Mouse (Mus musculus) forebrain, embryonic 14.5 days (tissue): ENCODE data around the gene Wbp2. TPM values are rescaled to one million over a fixed set of nuclear protein-coding genes. Genes with fewer than 3 reads are reported as not detected.

Source experiments
- ATAC-seq: fragments of 200-750 bp; cut with Nextera tagmentation; 2 replicates; pipeline ENCODE4 v1.8.0; 2017; ENCODE audit warnings: mild to moderate bottlenecking, moderate library complexity
- DNase-seq: peaks from one replicate; pipeline ENCODE4 v3.0.0-alpha.2; 2015; ENCODE audit warnings: low spot score
- H3K27ac ChIP-seq: fragments of 300-500 bp; sonication (generic); 2 replicates; pipeline ENCODE4 v1.5.1; 2014; ENCODE audit warnings: low read depth, mild to moderate bottlenecking, control low read depth, low read length, moderate library complexity
- H3K27me3 ChIP-seq: fragments of 300-500 bp; sonication (generic); replicated peaks from 2 replicates; pipeline ENCODE4 v1.6.1; 2014; ENCODE audit warnings: low read length, control low read depth, mixed read lengths; ENCODE audit not compliant: control insufficient read depth, insufficient read depth
- H3K36me3 ChIP-seq: fragments of 300-500 bp; sonication (generic); 2 replicates; pipeline ENCODE4 v1.6.1; 2014; ENCODE audit warnings: low read length, control low read depth; ENCODE audit not compliant: control insufficient read depth, insufficient read depth
- H3K4me1 ChIP-seq: fragments of 300-500 bp; sonication (generic); 2 replicates; pipeline ENCODE4 v1.6.1; 2014; ENCODE audit warnings: antibody characterized with exemption, low read length, control low read depth; ENCODE audit not compliant: control insufficient read depth, insufficient read depth
- H3K4me2 ChIP-seq: fragments of 300-500 bp; sonication (generic); 2 replicates; pipeline ENCODE4 v1.6.1; 2014; ENCODE audit warnings: mild to moderate bottlenecking, control low read depth, low read length
- H3K4me3 ChIP-seq: fragments of 300-500 bp; sonication (generic); 2 replicates; pipeline ENCODE4 v1.5.1; 2014; ENCODE audit warnings: low read depth, low read length, control low read depth
- H3K9ac ChIP-seq: fragments of 300-500 bp; sonication (generic); 2 replicates; pipeline ENCODE4 v1.6.1; 2014; ENCODE audit warnings: mild to moderate bottlenecking, low read length, control low read depth, moderate library complexity
- H3K9me3 ChIP-seq: fragments of 300-500 bp; sonication (generic); replicated peaks from 2 replicates; pipeline ENCODE4 v1.6.1; 2016; ENCODE audit warnings: low read length, control low read depth, mixed read lengths; ENCODE audit not compliant: control insufficient read depth
- WGBS: fragments of 180-500 bp; shearing (Covaris S2); extraction: QIAGEN DNeasy Blood & Tissue Kit; methylation state at CpG from one replicate; pipeline ENCODE4 v1.1.7; 2014; 5-methylcytosine and 5-hydroxymethylcytosine counted together
- polyA plus RNA-seq: library from polyadenylated mRNA; unstranded; fragments of >200 nt; fragmentation: Nextera tagmentation; extraction: Ambion mirVana; gene quantifications from 2 replicates; pipeline ENCODE4 v1.2.1, GENCODE M21; 2014

The Wbp2 gene
- polyA plus RNA-seq, 1 experiment from 2014 or later, result 145 TPM

- peak overlapping the region; percentile 53; the same call in 1 of the 2 replicates for H3K4me2 ChIP-seq
Observed at GRCm38 (mm10) chr11:116088188-116088587, 1.4 kb upstream of the Wbp2 start.

DNA sequence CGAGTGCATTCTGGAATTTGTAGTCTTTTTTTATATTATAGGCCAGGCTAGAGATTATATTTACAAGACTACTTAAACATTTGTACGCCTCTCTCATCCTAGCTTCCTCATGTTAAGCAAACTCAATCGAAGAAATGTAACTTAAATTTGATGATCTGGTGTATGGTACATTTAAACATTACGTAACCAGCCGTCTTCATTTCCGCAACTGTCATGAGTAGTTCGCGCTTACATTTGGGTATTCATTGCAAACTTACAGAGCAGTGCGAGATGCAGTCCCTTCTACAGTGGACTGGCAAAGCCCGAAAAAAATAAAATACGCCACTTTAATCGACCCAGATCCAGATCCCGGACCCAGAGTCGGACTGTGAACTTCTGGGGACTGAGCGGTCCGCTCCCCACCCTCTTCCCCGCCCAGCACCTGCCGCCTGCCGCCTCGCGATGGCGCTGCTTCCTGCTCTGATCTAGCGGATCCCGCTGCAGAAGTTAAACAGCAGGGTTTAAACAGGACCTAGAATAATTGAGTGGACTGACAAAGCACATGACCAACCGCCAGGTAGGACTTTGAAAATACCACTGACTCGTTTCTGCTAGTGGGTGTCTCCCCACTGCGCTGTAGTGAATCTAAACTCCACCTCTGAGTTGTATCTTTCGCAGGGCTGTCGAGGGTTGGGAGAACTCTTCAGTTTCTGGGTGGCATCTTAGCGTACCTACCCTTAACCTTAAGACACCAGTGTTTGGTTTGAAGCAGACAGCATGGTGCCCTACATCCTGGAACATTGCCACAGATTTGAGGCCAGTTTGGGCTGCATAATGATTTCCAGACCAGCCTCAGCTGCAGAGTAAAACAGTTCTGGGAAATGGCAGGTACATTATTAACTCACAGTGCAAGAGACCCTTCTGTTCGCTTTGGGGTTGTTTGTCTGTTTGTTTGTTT is 667 bp upstream of the Wbp2 start:
- WGBS, result 3% methylated on average over 31 of the region's 31 CpGs
- H3K27ac ChIP-seq, result peak overlapping the region; percentile 31; the same call in 1 of the 2 replicates
- peak; percentile 81 for ATAC-seq

More at GRCm38 (mm10) chr11:116088188-116088587, 1.4 kb upstream of the Wbp2 start:
- DNase-seq, result no peak
- Histone ChIP-seq H3K9me3 (no peaks in the 10 kb centered on the region), H3K9ac (no peak overlapping the region; the same call in 1 of the 2 replicates), H3K4me1 (peaks cover 12% of the 10 kb centered on the region), H3K27ac (no peak overlapping the region), H3K36me3 (peaks cover 8% of the 10 kb centered on the region), H3K27me3 (no peaks in the 10 kb centered on the region), H3K4me3 (no peak overlapping the region)
- WGBS, result 86% methylated on average over 8 of the region's 8 CpGs
- no peak for ATAC-seq

DNA sequence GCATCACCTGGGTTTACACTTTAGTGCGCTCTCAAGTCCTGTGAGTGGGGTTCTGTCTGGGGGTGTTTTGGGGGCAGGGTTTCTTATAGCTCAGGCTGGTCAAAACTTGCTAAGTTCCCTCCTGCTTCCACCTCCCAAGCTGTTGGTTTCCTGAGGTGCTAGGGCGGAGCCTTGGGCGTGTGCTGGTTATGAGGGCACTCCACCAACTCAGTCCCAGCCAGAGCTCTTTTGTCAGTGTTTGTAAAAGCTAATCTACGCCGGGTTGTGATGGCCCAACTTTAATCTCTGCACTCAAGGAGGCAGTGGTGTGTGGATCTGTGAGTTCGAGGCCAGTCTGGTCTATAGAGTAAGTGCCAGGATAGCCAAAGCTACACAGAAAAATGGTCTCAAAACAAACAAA is 2.6 kb downstream of the Wbp2 start:
- DNase-seq (no peak), ATAC-seq (no peak)
- Histone ChIP-seq H3K9ac (no peak overlapping the region), H3K9me3 (no peaks in the 10 kb centered on the region), H3K4me2 (no peak overlapping the region), H3K4me1 (peaks cover 12% of the 10 kb centered on the region), H3K27me3 (no peaks in the 10 kb centered on the region), H3K36me3 (peaks cover 47% of the 10 kb centered on the region), H3K4me3 (no peak overlapping the region), H3K27ac (no peak overlapping the region)
- 94% methylated on average over 6 of the region's 6 CpGs for WGBS

More for the DNA sequence above, 667 bp upstream of the Wbp2 start:
- Histone ChIP-seq H3K27me3 (no peaks in the 10 kb centered on the region), H3K36me3 (peaks cover 14% of the 10 kb centered on the region), H3K4me3 (peak overlapping the region; percentile 44), H3K4me1 (peaks cover 12% of the 10 kb centered on the region), H3K4me2 (peak overlapping the region; percentile 53), H3K9me3 (no peaks in the 10 kb centered on the region), H3K9ac (peak overlapping the region; percentile 54; the same call in 1 of the 2 replicates)
- peak; percentile 87 for DNase-seq

DNA sequence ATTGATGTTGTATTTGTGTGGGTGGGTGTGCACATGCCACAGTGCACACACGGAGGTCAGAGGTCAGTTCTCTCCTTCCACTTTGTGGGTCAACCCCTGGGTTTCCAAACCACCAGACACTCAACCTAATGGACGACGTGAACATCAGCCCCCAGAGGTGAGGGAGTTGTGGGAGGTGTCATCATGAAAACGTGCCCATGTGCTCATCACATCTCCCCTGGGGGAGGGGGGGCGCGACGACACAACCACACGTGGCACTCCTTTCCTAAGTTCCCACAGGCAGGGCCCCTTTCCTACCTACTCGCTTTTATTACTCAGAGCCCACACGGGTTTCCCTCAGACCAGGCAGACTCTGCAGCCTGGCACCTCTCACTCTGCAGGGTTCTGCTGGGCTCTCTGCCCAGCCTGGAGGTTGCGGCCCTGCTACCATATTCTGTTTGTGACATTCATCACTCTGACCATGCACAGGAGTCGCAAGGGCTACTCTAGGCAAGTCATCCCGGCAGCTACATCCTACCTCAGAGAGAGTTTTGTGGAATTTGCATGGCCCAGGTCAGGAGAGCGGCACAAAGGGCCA is 3.6 kb downstream of the Wbp2 start:
- 93% methylated on average over 14 of the region's 14 CpGs for WGBS
- H3K27me3 ChIP-seq, result no peaks in the 10 kb centered on the region
- no peak overlapping the region for H3K9ac ChIP-seq
- peaks cover 54% of the 10 kb centered on the region for H3K36me3 ChIP-seq
- H3K4me1 ChIP-seq, result peaks cover 12% of the 10 kb centered on the region
- H3K9me3 ChIP-seq, result no peaks in the 10 kb centered on the region
- H3K4me2 ChIP-seq, result no peak overlapping the region
- H3K27ac ChIP-seq, result no peak overlapping the region
- ATAC-seq (no peak), DNase-seq (no peak)
- H3K4me3 ChIP-seq, result no peak overlapping the region

DNA sequence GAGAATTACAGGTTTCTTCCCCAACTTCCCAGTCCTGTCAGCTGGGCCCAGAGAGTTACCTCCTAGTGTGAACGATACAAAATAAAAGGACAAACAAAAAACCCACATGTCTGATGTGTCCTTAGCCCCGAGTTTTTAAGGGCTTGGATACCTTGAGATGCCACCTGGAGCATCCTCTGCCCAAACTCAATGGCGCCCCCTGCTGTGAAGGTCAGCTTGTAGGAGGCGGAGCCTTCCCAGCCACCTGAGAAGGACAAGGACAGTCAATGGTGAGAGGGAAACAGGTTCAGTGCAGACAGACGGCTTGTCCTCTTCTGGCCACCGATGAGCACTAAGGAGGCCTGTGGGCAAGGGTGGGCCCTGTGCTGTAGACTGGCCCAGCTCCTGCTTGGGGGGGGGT is 5.7 kb downstream of the Wbp2 start:
- DNase-seq, result no peak
- Histone ChIP-seq H3K4me2 (no peak overlapping the region), H3K4me3 (no peak overlapping the region), H3K27me3 (no peaks in the 10 kb centered on the region), H3K9me3 (no peaks in the 10 kb centered on the region), H3K4me1 (peaks cover 9% of the 10 kb centered on the region), H3K36me3 (peaks cover 54% of the 10 kb centered on the region), H3K27ac (no peak overlapping the region), H3K9ac (no peak overlapping the region)
- ATAC-seq, result no peak
- WGBS, result 67% methylated on average over 6 of the region's 6 CpGs

DNA sequence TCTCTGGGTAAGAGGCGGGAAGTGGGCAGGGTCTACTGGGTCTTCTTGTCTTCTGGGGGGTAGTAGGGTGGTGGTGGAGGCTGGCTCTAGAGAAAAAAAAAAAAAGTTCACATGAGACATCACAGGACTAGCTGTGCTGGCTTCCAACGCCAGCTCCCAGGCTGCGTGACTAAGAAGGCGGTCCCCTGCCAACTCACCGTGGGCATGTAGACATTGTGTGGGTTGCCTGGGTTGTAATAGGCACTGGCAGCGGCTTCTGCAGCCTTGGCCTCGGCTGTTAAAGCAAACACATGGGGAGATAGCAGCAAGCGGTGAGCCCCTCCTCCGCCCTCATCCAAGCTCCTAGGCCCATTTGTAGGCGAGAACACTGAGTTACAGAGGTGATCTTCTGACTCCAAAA is 7.3 kb downstream of the Wbp2 start:
- H3K27ac ChIP-seq, result no peak overlapping the region
- no peaks in the 10 kb centered on the region for H3K27me3 ChIP-seq
- H3K9ac ChIP-seq, result no peak overlapping the region
- no peak overlapping the region for H3K4me2 ChIP-seq
- H3K9me3 ChIP-seq, result no peaks in the 10 kb centered on the region
- peaks cover 54% of the 10 kb centered on the region for H3K36me3 ChIP-seq
- no peak for DNase-seq
- 85% methylated on average over 10 of the region's 10 CpGs for WGBS
- ATAC-seq, result no peak
- H3K4me1 ChIP-seq, result no peaks in the 10 kb centered on the region
- H3K4me3 ChIP-seq, result no peak overlapping the region

DNA sequence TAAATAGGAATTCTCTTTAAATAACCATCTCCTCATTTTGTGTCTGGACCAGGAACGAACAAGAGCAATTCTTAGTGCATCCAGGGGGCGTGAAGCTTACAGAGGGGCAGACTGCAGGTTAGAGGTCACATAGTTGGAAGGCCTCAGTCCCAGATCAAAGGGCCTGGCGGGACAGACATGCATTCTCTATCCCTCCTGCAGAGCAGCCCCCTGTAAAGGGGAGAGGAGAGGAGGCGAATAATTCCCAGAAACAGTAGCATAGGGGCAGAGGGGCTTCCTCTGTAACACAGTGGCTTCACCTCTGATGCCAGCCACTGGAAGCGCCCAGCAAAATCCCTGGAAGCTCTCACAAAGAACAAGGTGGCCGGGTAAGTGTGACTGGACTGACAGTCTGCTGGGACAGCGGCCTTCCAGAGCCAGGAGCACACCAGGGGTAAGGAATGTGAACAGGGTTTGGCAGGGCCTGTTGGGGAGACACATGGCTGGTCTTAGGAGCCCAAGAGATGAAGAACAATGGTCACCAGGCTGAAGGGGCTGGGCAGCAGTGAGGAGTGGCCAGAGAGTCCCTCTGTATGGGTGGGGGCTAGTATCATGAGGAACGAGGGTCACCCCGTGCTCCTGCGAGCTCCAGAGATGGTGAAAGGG is 8.0 kb downstream of the Wbp2 start:
- Histone ChIP-seq H3K4me3 (no peak overlapping the region), H3K27me3 (no peaks in the 10 kb centered on the region), H3K9ac (no peak overlapping the region), H3K4me1 (no peaks in the 10 kb centered on the region), H3K9me3 (no peaks in the 10 kb centered on the region), H3K4me2 (no peak overlapping the region), H3K36me3 (peaks cover 52% of the 10 kb centered on the region), H3K27ac (no peak overlapping the region)
- DNase-seq (no peak), ATAC-seq (no peak)
- WGBS, result 42% methylated on average over 10 of the region's 10 CpGs

DNA sequence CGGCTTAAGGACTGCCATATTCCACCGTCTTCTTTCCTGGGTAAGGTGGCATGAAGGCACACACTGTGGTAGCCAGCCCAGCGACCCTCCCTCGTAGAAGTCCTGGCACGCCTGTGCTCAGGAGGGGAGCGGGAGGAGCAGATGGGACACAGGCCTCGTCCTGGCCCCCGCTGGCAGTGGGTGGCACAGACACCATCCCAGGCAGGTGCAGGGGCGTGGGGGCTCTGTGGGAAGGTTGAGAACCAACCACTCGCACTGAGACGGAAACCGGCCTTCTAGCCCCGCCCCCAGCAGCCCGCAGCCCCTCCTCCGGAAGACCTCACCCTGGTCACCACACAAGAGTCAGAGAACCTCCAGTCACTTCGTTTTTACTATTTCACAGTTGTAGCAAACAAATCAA is 8.6 kb downstream of the Wbp2 start:
- Histone ChIP-seq H3K9ac (peak overlapping the region; percentile 51), H3K4me2 (peak overlapping the region; percentile 43), H3K27me3 (no peaks in the 10 kb centered on the region), H3K4me3 (no peak overlapping the region), H3K27ac (no peak overlapping the region), H3K9me3 (no peaks in the 10 kb centered on the region), H3K36me3 (peaks cover 46% of the 10 kb centered on the region), H3K4me1 (no peaks in the 10 kb centered on the region)
- peak; percentile 23 for DNase-seq
- ATAC-seq, result peak; percentile 45
- 17% methylated on average over 16 of the region's 16 CpGs for WGBS
